Mouse (Mus musculus): ENCODE results near the gene Dgka. TPM values are rescaled to one million over a fixed set of nuclear protein-coding genes. Genes with fewer than 3 reads are reported as not detected.

Dgka gene
- polyA plus RNA-seq, 1 experiment from 2014 or later, result 6.2 TPM

- no peak for ATAC-seq (ENCODE audit: insufficient read depth, low FRiP score, low TSS enrichment)
- H3K9me3 ChIP-seq (ENCODE audit: control insufficient read depth, low read length), result no peaks in the 10 kb centered on the region
- WGBS, result 86% methylated on average over 5 of the region's 5 CpGs
Observed at GRCm38 (mm10) chr10:128699006-128699405, 45.6 kb downstream of the Dgka start.

GRCm38 (mm10) chr10:128697072-128697725 lies 47.5 kb downstream of the Dgka start:
- DNase-seq (ENCODE audit: low spot score) (no peak), ATAC-seq (ENCODE audit: insufficient read depth, low FRiP score, low TSS enrichment) (no peak)
- Histone ChIP-seq H3K4me3 (ENCODE audit: low read depth, low read length) (no peak overlapping the region), H3K27ac (ENCODE audit: low read depth, low read length) (no peak overlapping the region), H3K4me1 (ENCODE audit: control insufficient read depth, insufficient read depth, low read length) (peaks cover 4% of the 10 kb centered on the region; the same call in 1 of the 2 replicates), H3K9ac (ENCODE audit: low read length) (no peak overlapping the region), H3K36me3 (ENCODE audit: control insufficient read depth, insufficient read depth, low read length) (peaks cover 4% of the 10 kb centered on the region; the same call in 1 of the 2 replicates), H3K27me3 (ENCODE audit: control insufficient read depth, insufficient read depth, low read length) (no peaks in the 10 kb centered on the region), H3K9me3 (ENCODE audit: control insufficient read depth, low read length) (no peaks in the 10 kb centered on the region), H3K4me2 (ENCODE audit: low read depth) (no peak overlapping the region; the same call in 1 of the 2 replicates)
- WGBS, result 90% methylated on average over 6 of the region's 6 CpGs

More at GRCm38 (mm10) chr10:128699006-128699405, 45.6 kb downstream of the Dgka start:
- DNase-seq (ENCODE audit: low spot score), result no peak
- Histone ChIP-seq H3K4me1 (ENCODE audit: control insufficient read depth, insufficient read depth, low read length) (peaks cover 8% of the 10 kb centered on the region), H3K27me3 (ENCODE audit: control insufficient read depth, insufficient read depth, low read length) (no peaks in the 10 kb centered on the region), H3K4me3 (ENCODE audit: low read depth, low read length) (no peak overlapping the region), H3K9ac (ENCODE audit: low read length) (no peak overlapping the region), H3K27ac (ENCODE audit: low read depth, low read length) (no peak overlapping the region), H3K4me2 (ENCODE audit: low read depth) (no peak overlapping the region), H3K36me3 (ENCODE audit: control insufficient read depth, insufficient read depth, low read length) (peaks cover 4% of the 10 kb centered on the region; the same call in 1 of the 2 replicates)

GRCm38 (mm10) chr10:128695992-128696807 lies 48.5 kb downstream of the Dgka start, which contains the start of gene Rab5b:
Gene Rab5b (minus strand): TSS chr10:128696264.
- ATAC-seq (ENCODE audit: insufficient read depth, low FRiP score, low TSS enrichment), result peak; percentile 100
- Histone ChIP-seq H3K4me1 (ENCODE audit: control insufficient read depth, insufficient read depth, low read length) (peaks cover 4% of the 10 kb centered on the region; the same call in 1 of the 2 replicates), H3K36me3 (ENCODE audit: control insufficient read depth, insufficient read depth, low read length) (peaks cover 4% of the 10 kb centered on the region; the same call in 1 of the 2 replicates)

GRCm38 (mm10) chr10:128695411-128695991 lies 49.2 kb downstream of the Dgka start:
- H3K9ac ChIP-seq (ENCODE audit: low read length), result peak overlapping the region; percentile 86
- H3K36me3 ChIP-seq (ENCODE audit: control insufficient read depth, insufficient read depth, low read length), result peaks cover 2% of the 10 kb centered on the region; the same call in 1 of the 2 replicates
- peak overlapping the region; percentile 76 for H3K4me2 ChIP-seq (ENCODE audit: low read depth)
- H3K4me3 ChIP-seq (ENCODE audit: low read depth, low read length), result peak overlapping the region; percentile 72
- ATAC-seq (ENCODE audit: insufficient read depth, low FRiP score, low TSS enrichment) (no peak; the same call in 1 of the 2 replicates), DNase-seq (ENCODE audit: low spot score) (no peak)
- WGBS, result 2% methylated on average over 22 of the region's 22 CpGs
- H3K9me3 ChIP-seq (ENCODE audit: control insufficient read depth, low read length), result no peaks in the 10 kb centered on the region
- H3K27me3 ChIP-seq (ENCODE audit: control insufficient read depth, insufficient read depth, low read length), result no peaks in the 10 kb centered on the region
- H3K27ac ChIP-seq (ENCODE audit: low read depth, low read length), result peak overlapping the region; percentile 94
- peaks cover 4% of the 10 kb centered on the region; the same call in 1 of the 2 replicates for H3K4me1 ChIP-seq (ENCODE audit: control insufficient read depth, insufficient read depth, low read length)

More at GRCm38 (mm10) chr10:128695992-128696807, 48.5 kb downstream of the Dgka start, which contains the start of gene Rab5b:
- Histone ChIP-seq H3K9ac (ENCODE audit: low read length) (peak within 1 kb of the TSS; percentile 86), H3K27ac (ENCODE audit: low read depth, low read length) (peak within 1 kb of the TSS; percentile 94), H3K4me2 (ENCODE audit: low read depth) (peak within 1 kb of the TSS; percentile 76), H3K4me3 (ENCODE audit: low read depth, low read length) (peak within 1 kb of the TSS; percentile 72), H3K9me3 (ENCODE audit: control insufficient read depth, low read length) (no peaks in the 10 kb centered on the region), H3K27me3 (ENCODE audit: control insufficient read depth, insufficient read depth, low read length) (no peaks in the 10 kb centered on the region)
- DNase-seq (ENCODE audit: low spot score), result peak; percentile 98
- 2% methylated on average over 38 of the region's 40 CpGs for WGBS

GRCm38 (mm10) chr10:128674469-128675008 lies 70.1 kb downstream of the Dgka start:
- no peaks in the 10 kb centered on the region for H3K36me3 ChIP-seq (ENCODE audit: control insufficient read depth, insufficient read depth, low read length)
- DNase-seq (ENCODE audit: low spot score) (no peak), ATAC-seq (ENCODE audit: insufficient read depth, low FRiP score, low TSS enrichment) (no peak)
- no peaks in the 10 kb centered on the region for H3K9me3 ChIP-seq (ENCODE audit: control insufficient read depth, low read length)
- no peaks in the 10 kb centered on the region for H3K27me3 ChIP-seq (ENCODE audit: control insufficient read depth, insufficient read depth, low read length)
- WGBS, result 4% methylated on average over 9 of the region's 9 CpGs
- peaks cover 5% of the 10 kb centered on the region for H3K4me1 ChIP-seq (ENCODE audit: control insufficient read depth, insufficient read depth, low read length)
- H3K27ac ChIP-seq (ENCODE audit: low read depth, low read length), result peak overlapping the region; percentile 67; the same call in 1 of the 2 replicates
- H3K4me3 ChIP-seq (ENCODE audit: low read depth, low read length), result peak overlapping the region; percentile 61
- peak overlapping the region; percentile 51 for H3K9ac ChIP-seq (ENCODE audit: low read length)
- peak overlapping the region; percentile 91 for H3K4me2 ChIP-seq (ENCODE audit: low read depth)

- Histone ChIP-seq H3K27ac (ENCODE audit: low read depth, low read length) (peak within 1 kb of the TSS; percentile 67), H3K4me3 (ENCODE audit: low read depth, low read length) (peak within 1 kb of the TSS; percentile 61), H3K9me3 (ENCODE audit: control insufficient read depth, low read length) (no peaks in the 10 kb centered on the region), H3K36me3 (ENCODE audit: control insufficient read depth, insufficient read depth, low read length) (no peaks in the 10 kb centered on the region), H3K27me3 (ENCODE audit: control insufficient read depth, insufficient read depth, low read length) (no peaks in the 10 kb centered on the region), H3K4me2 (ENCODE audit: low read depth) (peak within 1 kb of the TSS; percentile 91), H3K9ac (ENCODE audit: low read length) (peak within 1 kb of the TSS; percentile 51), H3K4me1 (ENCODE audit: control insufficient read depth, insufficient read depth, low read length) (peaks cover 5% of the 10 kb centered on the region)
- DNase-seq (ENCODE audit: low spot score) (peak; percentile 91), ATAC-seq (ENCODE audit: insufficient read depth, low FRiP score, low TSS enrichment) (peak; percentile 96)
- under 1% methylated on average over 60 of the region's 60 CpGs for WGBS
Observed at GRCm38 (mm10) chr10:128673763-128674468, 70.7 kb downstream of the Dgka start, which contains the start of gene Suox. Gene Suox (minus strand): TSS chr10:128674073.

- no peak overlapping the region for H3K27ac ChIP-seq (ENCODE audit: low read depth, low read length)
- H3K4me3 ChIP-seq (ENCODE audit: low read depth, low read length), result no peak overlapping the region
- WGBS, result 90% methylated on average over 9 of the region's 9 CpGs
- H3K9ac ChIP-seq (ENCODE audit: low read length), result no peak overlapping the region
- no peaks in the 10 kb centered on the region for H3K9me3 ChIP-seq (ENCODE audit: control insufficient read depth, low read length)
- H3K4me2 ChIP-seq (ENCODE audit: low read depth), result no peak overlapping the region
- H3K36me3 ChIP-seq (ENCODE audit: control insufficient read depth, insufficient read depth, low read length), result no peaks in the 10 kb centered on the region
- no peaks in the 10 kb centered on the region for H3K27me3 ChIP-seq (ENCODE audit: control insufficient read depth, insufficient read depth, low read length)
- H3K4me1 ChIP-seq (ENCODE audit: control insufficient read depth, insufficient read depth, low read length), result peaks cover 8% of the 10 kb centered on the region
- ATAC-seq (ENCODE audit: insufficient read depth, low FRiP score, low TSS enrichment) (no peak), DNase-seq (ENCODE audit: low spot score) (no peak)
Observed at GRCm38 (mm10) chr10:128671148-128671547, 73.5 kb downstream of the Dgka start.
